Mouse (Mus musculus) liver, embryonic 14.5 days (tissue): ENCODE results near the gene Vav1.

Source experiments
- CTCF ChIP-seq: IDR thresholded peaks from 2 replicates; pipeline ENCODE4 v1.5.1; 2016; ENCODE audit warnings: antibody characterized with exemption, low read depth, control low read depth
- EP300 ChIP-seq: IDR thresholded peaks from 2 replicates; pipeline ENCODE4 v1.6.1; 2016; ENCODE audit warnings: antibody characterized with exemption, low read depth

DNA sequence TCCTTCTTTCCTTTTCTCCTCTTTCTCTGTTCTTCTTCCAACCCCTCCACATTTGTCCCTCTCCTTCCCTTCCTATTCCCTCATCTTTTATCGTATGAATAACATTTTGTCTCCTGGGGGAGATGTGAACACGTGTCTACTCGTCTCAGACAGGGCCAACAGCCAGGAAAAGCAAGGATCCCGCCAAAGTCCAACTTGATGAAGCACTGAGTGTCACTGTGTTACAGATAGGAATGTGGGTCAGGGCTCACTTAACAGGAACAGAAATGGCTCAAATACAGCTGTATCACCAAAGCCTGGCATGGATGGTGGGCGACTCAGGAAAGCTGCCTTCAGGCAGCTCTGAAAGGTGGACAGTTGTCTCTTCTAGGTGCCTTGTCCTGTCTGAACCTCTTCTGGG lies 10.4 kb downstream of the Vav1 start:
- TF ChIP-seq CTCF (no peak), EP300 (no peak)
